Mouse (Mus musculus) liver, adult 2 months (tissue): ENCODE results near the gene Ssu72. TPM values are rescaled to one million over a fixed set of nuclear protein-coding genes. Genes with fewer than 3 reads are reported as not detected.
A peak's percentile ranks its signal among the peaks of the same experiment; 100 is the strongest.

ENCODE experiments used
- DNase-seq: peaks from one replicate; pipeline ENCODE4 v3.0.0-alpha.2; 2011; ENCODE audit warnings: low read depth, low spot score; ENCODE audit errors: extremely low read depth
- H3K27ac ChIP-seq: fragments of 200-500 bp; replicated peaks from 2 replicates; pipeline ENCODE4 v1.5.1; 2012; ENCODE audit warnings: low read depth, mild to moderate bottlenecking, control low read depth, inconsistent platforms, low read length; ENCODE audit not compliant: insufficient read depth
- H3K27me3 ChIP-seq: fragments of 200-500 bp; 2 replicates; pipeline ENCODE4 v1.6.1; 2012; ENCODE audit warnings: mild to moderate bottlenecking, moderate library complexity, low read length, inconsistent platforms; ENCODE audit not compliant: control insufficient read depth, insufficient read depth
- H3K36me3 ChIP-seq: fragments of 200-500 bp; 2 replicates; pipeline ENCODE4 v1.6.1; 2012; ENCODE audit warnings: low read length, inconsistent platforms; ENCODE audit not compliant: control insufficient read depth, insufficient read depth
- H3K4me1 ChIP-seq: fragments of 200-500 bp; 2 replicates; pipeline ENCODE4 v1.6.1; 2011; ENCODE audit warnings: low read length; ENCODE audit not compliant: control insufficient read depth, insufficient read depth
- H3K4me3 ChIP-seq: fragments of 200-500 bp; 2 replicates; pipeline ENCODE4 v1.5.1; 2011; ENCODE audit warnings: low read depth, mild to moderate bottlenecking, control low read depth, low read length, moderate library complexity; ENCODE audit not compliant: insufficient read depth
- H3K79me2 ChIP-seq: fragments of 200-500 bp; 2 replicates; pipeline ENCODE4 v1.6.1; 2012; ENCODE audit warnings: inconsistent platforms, mild to moderate bottlenecking, low read length, moderate library complexity; ENCODE audit not compliant: control insufficient read depth, insufficient read depth
- H3K9ac ChIP-seq: fragments of 200-500 bp; 2 replicates; pipeline ENCODE4 v1.6.1; 2012; ENCODE audit warnings: low read depth, mild to moderate bottlenecking, control low read depth, inconsistent platforms, low read length
- CTCF ChIP-seq: fragments of 200-500 bp; IDR thresholded peaks from 2 replicates; pipeline ENCODE4 v1.5.1; 2011; ENCODE audit warnings: low read depth, low read length, control low read depth
- POLR2A ChIP-seq: fragments of 200-500 bp; IDR thresholded peaks from 2 replicates; pipeline ENCODE4 v1.6.1; 2011; ENCODE audit warnings: low read length, control low read depth; ENCODE audit not compliant: insufficient read depth; ENCODE audit errors: extremely low read depth
- WGBS: fragments of 180-500 bp; shearing (Covaris S2); methylation state at CpG from one replicate; pipeline ENCODE4 v1.1.7; 2018; 5-methylcytosine and 5-hydroxymethylcytosine counted together
- polyA plus RNA-seq: library from polyadenylated mRNA; depleted of rRNA; stranded (reverse); fragments of >200 nt; gene quantifications from 2 replicates; pipeline ENCODE4 v1.2.3, GENCODE M21; 2012
- total RNA-seq: library from RNA; depleted of rRNA; stranded (reverse); fragments of >200 nt; gene quantifications from 2 replicates; pipeline ENCODE4 v1.2.3, GENCODE M21; 2014

Ssu72 gene
- total and polyA plus RNA-seq, 2 experiments, result 79.3 to 108 TPM

- H3K27ac ChIP-seq, result no peak overlapping the region
- no peak for DNase-seq
- TF ChIP-seq POLR2A (no peak), CTCF (no peak)
- no peaks in the 10 kb centered on the region for H3K79me2 ChIP-seq
- H3K4me1 ChIP-seq, result no peaks in the 10 kb centered on the region
- H3K9ac ChIP-seq, result no peak overlapping the region
- H3K36me3 ChIP-seq, result peaks cover 62% of the 10 kb centered on the region
- H3K4me3 ChIP-seq, result no peak overlapping the region
- 92% methylated on average over 17 of the region's 17 CpGs for WGBS
- no peaks in the 10 kb centered on the region for H3K27me3 ChIP-seq
Measured at GRCm38 (mm10) chr4:155746575-155747490, 42.2 kb downstream of the Ssu72 start.

- Histone ChIP-seq H3K4me1 (peaks cover 9% of the 10 kb centered on the region; the same call in 1 of the 2 replicates), H3K9ac (no peak overlapping the region), H3K36me3 (peaks cover 35% of the 10 kb centered on the region), H3K27me3 (no peaks in the 10 kb centered on the region), H3K4me3 (no peak overlapping the region), H3K27ac (no peak overlapping the region), H3K79me2 (peaks cover 10% of the 10 kb centered on the region; the same call in 1 of the 2 replicates)
- DNase-seq, result no peak
- WGBS, result 95% methylated on average over 12 of the region's 12 CpGs
- TF ChIP-seq POLR2A (no peak), CTCF (no peak)
Measured at GRCm38 (mm10) chr4:155757011-155757410, 52.4 kb downstream of the Ssu72 start.

- TF ChIP-seq POLR2A (no peak), CTCF (0 out of 2 replicates have a peak, but pooled peaks have one; percentile 12)
- Histone ChIP-seq H3K79me2 (peaks cover 10% of the 10 kb centered on the region; the same call in 1 of the 2 replicates), H3K4me1 (peaks cover 9% of the 10 kb centered on the region; the same call in 1 of the 2 replicates), H3K36me3 (peaks cover 15% of the 10 kb centered on the region), H3K27me3 (no peaks in the 10 kb centered on the region), H3K9ac (peak overlapping the region; percentile 82), H3K4me3 (peak overlapping the region; percentile 76), H3K27ac (peak overlapping the region; percentile 85)
- peak; percentile 44 for DNase-seq
- WGBS, result under 1% methylated on average over 10 of the region's 10 CpGs
Measured at GRCm38 (mm10) chr4:155759862-155760612, 55.4 kb downstream of the Ssu72 start.

GRCm38 (mm10) chr4:155760613-155761355 is 56.2 kb downstream of the Ssu72 start, which contains the start of gene Atad3a:
TSS of gene Atad3a (minus strand) at chr4:155761093.
- Histone ChIP-seq H3K27me3 (no peaks in the 10 kb centered on the region), H3K4me1 (peaks cover 9% of the 10 kb centered on the region; the same call in 1 of the 2 replicates), H3K36me3 (peaks cover 9% of the 10 kb centered on the region; the same call in 1 of the 2 replicates), H3K27ac (peak within 1 kb of the TSS; percentile 85), H3K4me3 (peak within 1 kb of the TSS; percentile 76), H3K9ac (peak within 1 kb of the TSS; percentile 82), H3K79me2 (peaks cover 10% of the 10 kb centered on the region; the same call in 1 of the 2 replicates)
- DNase-seq, result peak; percentile 94
- peak; percentile 66; the same call in 1 of the 2 replicates for TF ChIP-seq POLR2A
- no peak for TF ChIP-seq CTCF
- 1% methylated on average over 68 of the region's 68 CpGs for WGBS

- DNase-seq, result peak; percentile 68
- H3K27ac ChIP-seq, result peak overlapping the region; percentile 78
- no peaks in the 10 kb centered on the region for H3K27me3 ChIP-seq
- 2% methylated on average over 28 of the region's 28 CpGs for WGBS
- H3K36me3 ChIP-seq, result peaks cover 2% of the 10 kb centered on the region; the same call in 1 of the 2 replicates
- H3K9ac ChIP-seq, result peak overlapping the region; percentile 72
- peaks cover 10% of the 10 kb centered on the region; the same call in 1 of the 2 replicates for H3K79me2 ChIP-seq
- TF ChIP-seq POLR2A (no peak), CTCF (no peak)
- H3K4me3 ChIP-seq, result peak overlapping the region; percentile 62
- H3K4me1 ChIP-seq, result peaks cover 9% of the 10 kb centered on the region; the same call in 1 of the 2 replicates
Measured at GRCm38 (mm10) chr4:155761356-155762099, 56.9 kb downstream of the Ssu72 start.
